Mouse (Mus musculus): Measurements from ENCODE around the gene Lrp2bp.

- no peak for TF ChIP-seq GATA1 (IDR thresholded peaks at IDR 0.05; ENCODE audit: low read length)
- no peak for TF ChIP-seq TAL1 (IDR thresholded peaks at IDR 0.05; ENCODE audit: low read length)
Measured at GRCm38 (mm10) chr8:45999138-45999783, at the start of gene Lrp2bp.
